Mouse (Mus musculus) yolk sac, embryonic 10.5 days (tissue): Measurements from ENCODE around the gene Gm43517.

Experiments used
- DNase-seq: peaks from one replicate; pipeline ENCODE4 v3.0.0-alpha.2; 2017; ENCODE audit warnings: low spot score

Gene Gm43517

GRCm38 (mm10) chr12:49384876-49385630 lies at the start of gene Gm43517:
Gene Gm43517 (plus strand): TSS chr12:49385174.
- DNase-seq: no peak

DNA sequence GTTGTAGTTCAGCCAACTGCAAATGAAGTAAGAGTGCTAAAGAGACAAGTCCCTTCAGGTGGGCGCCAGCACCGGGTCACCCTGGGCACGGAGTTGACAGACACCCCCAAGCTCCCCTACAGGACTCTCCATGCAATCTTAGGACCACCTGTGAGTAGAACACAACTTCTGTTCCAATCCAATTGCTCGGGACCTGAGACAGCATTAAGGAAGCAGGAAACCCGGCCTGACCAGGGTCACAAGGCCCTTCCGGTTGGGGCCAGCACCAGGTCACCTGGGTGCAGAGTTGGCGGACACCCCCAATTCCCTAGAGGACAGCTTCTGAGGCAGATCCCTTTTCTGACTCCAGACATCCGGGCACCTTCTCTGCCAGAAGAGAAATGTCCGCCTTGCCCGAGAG lies 35.3 kb upstream of the Gm43517 start:
- no peak for DNase-seq

GRCm38 (mm10) chr12:49368931-49369330 lies 16.0 kb upstream of the Gm43517 start:
- DNase-seq: no peak

GRCm38 (mm10) chr12:49372170-49372569 lies 12.8 kb upstream of the Gm43517 start:
- no peak for DNase-seq

GRCm38 (mm10) chr12:49373176-49373575 lies 11.8 kb upstream of the Gm43517 start:
- DNase-seq: no peak

DNA sequence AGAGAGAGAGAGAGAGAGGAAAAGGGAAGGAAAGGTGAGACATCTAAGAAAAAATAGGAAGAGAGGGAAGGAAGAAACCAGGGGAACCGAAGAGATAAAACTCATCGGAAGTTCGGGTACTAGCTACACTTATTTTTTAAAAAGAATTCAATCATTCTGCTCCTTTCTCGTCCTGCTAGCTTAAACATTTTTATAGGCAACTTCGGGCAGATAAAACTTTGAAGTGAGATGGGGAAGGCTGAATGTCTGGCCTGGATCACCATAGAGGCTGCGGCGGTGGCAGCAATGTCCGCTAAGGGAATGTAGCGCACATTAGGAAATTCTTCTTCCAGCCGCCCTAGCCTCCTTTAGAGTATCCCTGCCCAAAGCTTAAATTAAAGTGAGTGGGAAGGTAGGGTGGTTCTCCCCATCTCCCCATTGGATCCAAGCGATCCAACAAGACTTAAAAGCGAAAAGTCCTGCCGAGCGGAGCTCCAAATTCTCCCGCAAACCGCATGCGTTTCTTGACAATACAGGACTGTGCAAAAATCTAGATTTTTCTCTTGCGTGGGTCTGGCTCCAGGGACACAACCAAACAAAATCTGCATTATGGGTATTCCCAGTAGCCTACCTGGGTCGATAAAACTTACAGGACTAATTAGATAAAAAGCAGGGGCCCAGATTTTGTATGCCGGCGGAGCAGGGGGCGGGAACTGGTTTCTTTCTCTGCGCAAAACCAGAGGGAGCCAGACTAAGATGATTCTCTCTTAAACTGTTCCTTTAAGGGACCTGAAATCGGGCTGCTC lies 11.0 kb upstream of the Gm43517 start:
- no peak for DNase-seq

GRCm38 (mm10) chr12:49374606-49374995 lies 10.4 kb upstream of the Gm43517 start:
- DNase-seq: no peak

DNA sequence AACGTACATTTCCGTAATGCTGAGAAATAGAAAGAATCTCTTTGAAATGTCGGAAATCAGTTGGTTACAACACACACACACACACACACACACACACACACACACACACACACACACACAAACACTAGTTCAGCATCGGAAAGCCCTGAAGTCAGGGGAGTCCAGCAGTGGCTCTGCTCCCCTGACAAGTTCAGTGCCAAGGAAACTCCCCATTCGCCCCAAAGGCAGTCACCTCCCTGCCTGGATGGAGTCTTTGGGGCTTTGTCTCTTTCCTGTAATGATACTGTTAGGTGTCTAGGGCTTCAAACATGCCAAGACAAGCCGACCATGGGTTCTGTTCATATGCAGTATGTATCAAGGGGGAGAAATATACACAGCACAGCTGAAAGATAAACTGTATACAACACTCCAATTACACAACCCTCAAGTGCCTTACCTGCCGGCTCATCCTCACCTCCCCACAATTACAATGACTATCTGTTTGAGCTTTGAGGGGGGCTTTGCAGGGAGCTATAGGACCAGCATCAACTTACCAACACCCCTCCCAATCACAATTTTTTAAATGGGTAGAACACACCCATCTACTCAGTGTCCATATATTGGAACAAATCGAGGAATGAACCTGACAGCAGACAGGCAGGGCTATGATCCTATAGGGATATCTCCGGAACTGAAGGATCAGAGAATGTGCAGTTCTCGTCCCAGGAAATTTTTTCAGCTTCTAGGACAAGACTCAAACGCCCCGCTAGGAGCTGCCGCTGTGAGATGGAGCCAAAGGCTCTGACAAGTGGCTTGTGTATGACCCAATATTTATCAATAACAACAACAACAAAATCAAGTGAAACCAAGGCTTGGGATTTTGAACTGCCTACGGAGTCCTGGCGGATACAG lies 9.3 kb upstream of the Gm43517 start:
- no peak for DNase-seq

- no peak for DNase-seq
These were observed 8.5 kb upstream of the Gm43517 start for GRCm38 (mm10) chr12:49376318-49376992.

DNA sequence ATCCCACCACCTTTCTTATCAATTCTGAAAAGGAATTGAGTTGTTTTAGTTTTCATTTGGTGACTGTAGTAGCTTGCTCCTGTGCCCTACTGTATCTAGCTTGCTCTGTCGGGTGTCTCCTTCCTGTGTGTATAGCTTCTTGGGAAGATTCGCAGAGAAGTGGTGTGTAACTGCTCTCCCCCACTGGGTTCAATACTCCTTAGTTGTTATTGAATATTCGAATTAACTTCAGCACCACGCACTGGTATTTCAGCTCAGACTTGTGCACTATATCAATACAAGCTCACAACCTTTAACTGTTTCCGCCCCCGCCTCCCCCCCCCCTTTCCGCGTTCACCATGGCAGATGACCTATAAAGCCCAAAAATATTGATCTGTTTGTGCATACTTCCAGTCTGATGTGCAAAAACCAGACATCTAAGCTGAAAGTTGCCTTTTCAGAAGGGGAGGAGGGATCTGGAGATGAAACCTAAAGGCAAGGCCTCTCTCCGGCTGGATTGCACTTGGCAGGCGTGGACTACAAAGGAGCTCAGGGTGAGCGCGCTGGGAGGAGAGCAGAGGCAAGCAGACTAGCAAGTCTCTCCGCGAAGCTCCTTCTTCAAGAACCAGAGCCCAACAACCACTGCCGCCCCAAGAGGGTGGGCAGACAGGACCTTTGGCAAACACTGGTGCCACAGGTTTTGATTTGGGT lies 7.5 kb upstream of the Gm43517 start:
- no peak for DNase-seq

- no peak for DNase-seq
These were observed 6.1 kb upstream of the Gm43517 start for GRCm38 (mm10) chr12:49378920-49379319.

DNA sequence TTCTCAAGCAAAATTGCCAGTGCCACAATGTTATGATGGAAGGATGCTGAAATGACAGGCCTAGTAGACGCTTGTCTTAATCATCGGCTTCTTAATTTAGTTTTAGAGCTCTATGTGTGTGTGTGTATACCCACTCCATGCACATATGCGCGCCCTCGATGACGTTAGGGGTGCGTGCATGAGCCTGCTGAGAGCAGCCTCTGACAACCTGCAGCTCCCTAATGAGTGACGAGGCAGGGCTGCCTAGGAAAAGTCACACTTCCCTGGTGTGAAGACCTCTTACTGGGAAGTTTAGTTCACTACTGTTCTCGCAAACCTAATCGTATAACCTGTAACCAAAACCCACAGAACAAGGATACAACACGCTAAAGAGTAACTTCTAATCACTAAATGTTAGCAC lies 5.5 kb upstream of the Gm43517 start:
- no peak for DNase-seq

GRCm38 (mm10) chr12:49380442-49380841 lies 4.5 kb upstream of the Gm43517 start:
- no peak for DNase-seq

DNA sequence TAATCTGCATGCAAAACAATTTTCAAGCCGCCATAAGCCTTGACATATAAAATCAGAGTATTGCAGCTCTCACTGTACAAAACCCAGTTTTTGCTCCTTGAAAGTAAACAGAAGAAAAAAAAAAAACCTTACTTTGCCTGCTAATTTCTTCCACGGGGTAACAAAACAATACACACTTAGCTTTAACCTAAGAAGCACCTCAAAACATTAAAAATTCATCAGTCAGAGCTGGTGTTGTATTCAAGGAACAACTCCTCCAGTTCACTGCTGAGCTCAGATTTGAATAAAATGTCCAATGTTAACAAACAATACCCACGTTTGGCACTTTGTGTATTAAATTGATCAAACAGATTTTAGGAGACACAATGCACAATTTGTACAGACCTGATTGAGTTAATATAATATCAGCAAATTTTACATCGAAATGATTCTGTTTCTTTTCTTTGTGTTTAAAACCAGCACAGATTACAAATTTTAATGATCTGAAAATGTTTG lies 3.9 kb upstream of the Gm43517 start:
- DNase-seq: no peak

- DNase-seq: no peak
These were observed 3.1 kb upstream of the Gm43517 start for GRCm38 (mm10) chr12:49381721-49382365.

- DNase-seq: no peak
These were observed 2.1 kb upstream of the Gm43517 start, which contains the start of gene Foxg1 for GRCm38 (mm10) chr12:49382565-49383520. Gene Foxg1 (plus strand): TSS chr12:49382660.

- peak; percentile 68 for DNase-seq
These were observed 1.3 kb upstream of the Gm43517 start for GRCm38 (mm10) chr12:49383521-49384133.

DNA sequence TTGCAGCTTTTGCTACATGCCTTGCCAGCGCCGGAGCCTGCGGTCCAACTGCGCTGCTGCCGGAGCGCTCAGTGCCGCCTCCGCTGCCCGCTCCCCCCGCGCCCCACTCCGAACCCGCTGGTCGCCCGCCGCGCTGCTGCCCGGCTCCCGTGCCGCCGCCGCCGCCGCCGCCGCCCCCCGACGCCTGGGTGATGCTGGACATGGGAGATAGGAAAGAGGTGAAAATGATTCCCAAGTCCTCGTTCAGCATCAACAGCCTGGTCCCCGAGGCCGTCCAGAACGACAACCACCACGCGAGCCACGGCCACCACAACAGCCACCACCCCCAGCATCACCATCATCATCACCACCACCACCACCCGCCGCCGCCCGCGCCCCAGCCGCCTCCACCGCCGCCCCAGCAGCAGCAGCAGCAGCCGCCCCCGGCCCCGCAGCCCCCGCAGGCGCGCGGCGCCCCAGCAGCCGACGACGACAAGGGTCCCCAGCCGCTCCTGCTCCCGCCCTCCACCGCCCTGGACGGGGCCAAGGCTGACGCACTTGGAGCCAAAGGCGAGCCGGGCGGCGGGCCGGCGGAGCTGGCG lies 589 bp upstream of the Gm43517 start:
- no peak for DNase-seq

- DNase-seq: no peak
These were observed 637 bp downstream of the Gm43517 start for GRCm38 (mm10) chr12:49385631-49385990.
